Mouse (Mus musculus): Measurements from ENCODE around the gene Mrpl12.
A peak's percentile ranks its signal among the peaks of the same experiment; 100 is the strongest.

Mrpl12 gene

DNA sequence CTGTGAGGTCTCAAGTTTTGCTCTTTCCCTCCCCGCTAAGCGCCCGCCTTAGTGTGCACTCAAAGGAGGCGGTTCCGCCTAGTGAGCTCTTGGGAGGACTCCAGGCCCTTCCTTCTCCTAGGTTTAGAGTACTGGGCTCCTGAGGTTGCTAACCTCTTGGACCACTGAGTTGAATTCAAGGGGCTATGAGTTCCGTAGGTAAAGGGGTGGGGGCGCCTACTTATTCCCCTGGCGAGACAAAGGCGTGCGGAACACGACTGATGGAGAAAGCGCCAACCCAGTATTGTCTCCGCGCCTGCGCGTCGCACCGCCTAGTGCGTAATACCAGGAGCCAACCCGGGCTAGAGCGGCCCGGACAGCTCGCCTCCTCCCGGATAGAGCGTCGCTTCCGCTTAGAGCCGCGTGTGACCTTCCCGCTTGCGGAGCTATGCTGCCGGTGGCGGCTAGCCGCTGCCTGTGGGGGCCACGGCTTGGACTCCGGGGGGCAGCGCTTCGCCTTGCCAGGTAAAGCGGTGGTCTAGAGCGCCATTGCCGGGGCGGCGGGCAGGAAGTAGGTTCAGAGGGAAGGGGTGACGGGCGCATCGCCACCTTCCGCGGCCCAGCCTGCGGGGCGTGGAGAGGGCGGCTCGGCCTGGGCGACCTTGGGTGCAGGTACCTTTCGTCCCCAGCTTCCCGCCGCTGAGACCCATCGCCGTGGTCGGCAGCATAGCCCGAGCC is at the start of gene Mrpl12:
Gene Mrpl12 (plus strand): TSS at position 349 of the 717 bp plus-strand sequence.
- DNase-seq (ENCODE audit: low spot score) = peak; percentile 88

DNA sequence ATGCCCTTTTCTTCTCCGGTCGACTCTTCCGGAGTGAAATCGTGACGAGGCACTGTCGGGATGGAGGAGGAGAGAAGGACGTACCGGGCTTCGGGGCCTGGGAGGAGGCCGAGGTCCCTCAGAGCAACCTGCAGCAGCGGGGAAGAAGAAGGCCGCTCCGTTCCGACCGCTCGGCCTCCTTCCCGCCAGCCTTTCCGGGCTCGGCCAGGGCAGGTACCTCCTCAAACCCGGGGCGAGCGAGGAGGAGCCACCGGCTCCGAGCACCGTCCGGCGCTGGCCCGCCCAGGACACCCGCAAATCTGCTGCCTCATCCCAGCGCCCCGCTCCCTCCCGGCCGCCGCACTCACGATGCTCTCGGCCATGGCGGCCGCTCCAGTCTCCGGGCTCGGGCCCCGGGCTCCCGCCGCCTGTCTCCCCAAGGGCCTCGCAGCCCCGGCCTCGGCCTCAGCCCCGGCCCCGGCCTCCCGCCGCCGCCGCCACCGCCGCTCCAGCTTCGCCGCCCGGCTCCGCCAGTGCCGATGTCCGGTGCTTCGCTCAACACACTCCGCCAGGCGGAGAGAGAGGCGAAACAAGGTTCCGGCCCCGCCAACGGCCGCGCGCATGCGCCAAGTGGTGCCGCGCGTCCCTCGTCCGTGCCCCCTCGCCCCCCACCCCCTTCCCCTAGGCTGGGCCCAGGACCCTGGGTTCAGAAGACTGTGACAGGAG is 47.1 kb upstream of the Mrpl12 start, which contains the start of gene Nploc4:
Gene Nploc4 (minus strand): TSS at position 557 of the 705 bp plus-strand sequence.
- DNase-seq (ENCODE audit: low spot score) = peak; percentile 91

DNA sequence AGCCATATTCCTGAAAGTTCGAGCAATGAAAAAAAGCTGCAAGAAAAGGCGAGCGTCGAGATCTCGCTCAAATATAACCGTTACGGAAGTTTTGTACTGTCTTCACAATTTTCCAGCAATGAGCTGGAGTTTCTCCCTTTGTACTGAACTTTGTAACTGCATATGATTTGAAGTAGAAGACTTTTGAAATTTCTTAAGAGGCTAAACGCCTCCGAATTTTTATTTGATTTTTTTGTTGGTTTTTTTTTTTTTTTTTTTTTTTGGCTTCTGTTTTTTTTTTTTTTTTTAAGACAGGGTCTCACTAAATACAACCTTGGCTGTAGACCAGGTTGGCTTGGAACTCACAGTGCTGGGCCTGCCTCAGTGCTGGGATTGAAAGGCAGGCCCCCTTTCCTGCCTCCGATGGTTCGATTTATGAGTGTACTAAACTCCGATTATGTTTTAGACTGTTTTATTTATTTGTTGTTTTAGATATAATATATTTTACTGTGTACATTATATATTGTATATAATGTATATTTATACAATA is 46.5 kb upstream of the Mrpl12 start:
- no peak for DNase-seq (ENCODE audit: low spot score)

DNA sequence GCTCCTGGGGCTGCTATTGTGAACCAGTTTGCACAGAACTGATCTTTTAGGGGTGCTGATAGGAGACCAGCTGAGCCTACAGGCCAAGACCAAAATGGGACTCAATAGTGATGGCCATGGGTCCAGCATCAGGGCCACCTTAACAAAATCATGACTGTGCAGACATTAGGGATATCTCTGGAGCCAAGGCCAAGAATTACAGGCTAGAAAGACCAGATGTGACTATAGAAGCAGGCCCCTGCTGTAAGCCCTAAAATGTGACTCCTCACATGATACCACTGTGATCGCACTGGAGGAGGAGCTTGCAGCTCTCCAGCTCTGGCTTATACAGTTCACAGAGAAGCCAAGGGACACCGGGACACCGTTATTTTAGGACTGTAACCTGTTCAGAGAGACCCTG is 42.1 kb upstream of the Mrpl12 start, which contains the start of gene Tspan10:
Gene Tspan10 (plus strand): TSS at position 301 of the 400 bp plus-strand sequence.
- no peak for DNase-seq (ENCODE audit: low spot score)

- DNase-seq (ENCODE audit: low spot score) = no peak
Observed at GRCm38 (mm10) chr11:120442765-120443280, 41.6 kb upstream of the Mrpl12 start.

DNA sequence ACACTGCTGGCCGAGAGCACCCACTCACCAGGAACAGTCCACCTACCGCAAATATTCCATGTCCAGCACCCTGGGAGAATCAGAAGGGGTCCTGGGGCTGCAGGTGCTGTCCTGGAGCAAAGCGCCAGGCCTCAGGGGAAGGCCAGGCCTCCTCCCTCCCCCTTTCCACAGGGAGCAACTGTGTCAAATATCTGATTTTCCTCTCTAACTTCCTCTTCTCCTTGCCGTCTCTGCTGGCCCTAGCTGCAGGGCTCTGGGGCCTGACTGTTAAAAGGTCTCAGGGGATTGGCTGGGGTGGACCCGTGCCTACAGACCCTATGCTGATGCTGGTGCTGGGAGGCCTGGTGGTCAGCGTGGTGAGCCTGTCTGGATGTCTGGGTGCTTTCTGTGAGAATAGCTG is 40.3 kb upstream of the Mrpl12 start:
- no peak for DNase-seq (ENCODE audit: low spot score)

DNA sequence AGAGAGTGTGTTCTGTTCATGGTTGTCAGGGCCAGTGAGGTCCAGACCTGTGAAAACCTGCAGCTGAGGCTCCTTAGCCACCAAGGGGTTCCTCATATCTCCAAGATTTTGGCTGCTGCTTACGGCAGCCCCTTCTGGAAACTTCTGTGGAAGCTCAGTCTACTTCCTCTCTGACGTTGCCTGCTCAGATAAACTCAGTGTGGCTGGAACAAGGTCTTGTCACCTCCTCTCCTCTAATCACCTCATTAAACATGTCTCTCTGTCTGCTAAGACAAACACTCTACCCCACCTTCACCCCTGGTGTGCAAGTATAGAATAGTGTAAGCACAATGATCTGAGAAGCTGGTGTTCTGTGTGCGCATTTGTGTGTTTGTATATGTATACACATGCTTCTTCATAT is 38.9 kb upstream of the Mrpl12 start:
- no peak for DNase-seq (ENCODE audit: low spot score)

DNA sequence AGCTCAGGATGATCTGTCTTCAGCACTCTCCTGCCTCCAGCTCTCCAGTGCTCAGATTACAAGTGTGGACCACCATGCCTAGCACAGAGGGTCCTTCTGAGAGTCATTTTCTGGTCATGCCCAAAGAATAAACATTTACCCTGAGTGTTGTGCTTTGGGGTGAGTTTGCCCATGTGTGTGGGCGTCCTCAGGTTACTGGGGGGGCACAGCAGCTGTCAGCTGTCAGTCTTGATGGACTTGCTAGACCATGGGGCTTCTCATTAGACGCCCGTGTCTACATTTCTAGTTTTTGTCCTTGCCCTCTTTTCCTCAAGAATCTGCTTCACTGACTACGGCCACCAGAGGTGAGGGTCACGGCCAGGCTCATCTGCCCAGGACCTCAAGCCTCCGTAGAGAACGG is 37.2 kb upstream of the Mrpl12 start:
- no peak for DNase-seq (ENCODE audit: low spot score)

DNA sequence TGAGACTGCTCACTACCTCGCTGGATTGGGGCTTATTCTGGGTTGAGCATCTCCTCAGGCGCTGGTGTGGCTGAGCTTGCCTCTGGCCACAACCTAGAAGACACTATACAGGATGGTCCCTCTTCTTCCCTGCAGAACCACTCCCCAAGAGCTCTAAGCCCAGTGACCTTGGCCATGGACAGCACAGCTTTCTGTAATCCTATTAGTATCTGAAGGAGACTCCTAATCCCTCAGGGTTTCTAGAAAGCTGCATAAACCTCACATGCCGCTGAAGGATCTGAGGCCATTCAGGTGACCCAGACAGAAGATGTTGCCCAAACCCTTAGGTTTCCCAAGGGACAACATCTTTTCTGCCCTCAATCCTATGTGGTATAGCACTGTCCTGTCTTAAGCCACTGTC is 32.2 kb upstream of the Mrpl12 start:
- no peak for DNase-seq (ENCODE audit: low spot score)

- no peak for DNase-seq (ENCODE audit: low spot score)
Observed at GRCm38 (mm10) chr11:120453306-120453705, 31.1 kb upstream of the Mrpl12 start, which contains the start of gene Pde6g. Gene Pde6g (minus strand): TSS chr11:120453500.

DNA sequence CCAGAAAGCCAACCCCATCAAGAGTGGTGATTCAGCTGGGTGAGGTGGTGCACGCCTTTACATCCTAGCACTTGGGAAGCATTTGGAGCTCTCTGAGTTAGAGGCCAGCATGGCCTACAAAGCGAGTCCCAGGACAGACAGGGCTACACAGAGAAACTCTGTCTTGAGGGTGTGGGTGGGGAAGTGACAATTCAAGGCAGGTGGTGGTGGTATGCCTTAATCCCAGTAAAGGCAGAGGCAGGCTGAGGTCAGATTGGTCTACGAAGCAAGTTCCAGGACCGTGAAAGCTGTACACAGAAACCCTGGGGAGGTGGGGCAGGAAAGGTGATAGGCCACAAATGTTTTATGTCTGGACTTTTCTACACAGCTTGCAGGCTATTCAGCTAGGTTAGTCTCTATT is 29.4 kb upstream of the Mrpl12 start:
- DNase-seq (ENCODE audit: low spot score) = no peak

GRCm38 (mm10) chr11:120455413-120455812 is 29.0 kb upstream of the Mrpl12 start:
- no peak for DNase-seq (ENCODE audit: low spot score)

DNA sequence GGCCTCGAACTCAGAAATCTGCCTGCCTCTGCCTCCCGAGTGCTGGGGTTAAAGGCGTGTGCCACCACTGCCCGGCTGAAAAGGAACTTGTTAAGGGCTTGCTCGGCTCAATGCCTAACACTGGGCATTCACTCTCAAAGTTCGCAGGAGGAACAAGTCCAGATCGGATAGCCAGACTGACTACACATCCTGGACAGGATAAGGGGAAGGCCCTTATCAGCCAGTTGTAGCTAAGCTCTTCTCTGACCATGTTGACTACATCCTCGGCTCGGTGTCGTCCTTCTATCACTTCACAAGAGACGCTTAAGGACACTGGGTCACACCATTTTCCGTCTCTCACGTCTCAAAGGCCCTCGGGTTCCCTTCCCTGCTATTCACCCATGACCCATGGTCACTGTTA is 27.0 kb upstream of the Mrpl12 start:
- DNase-seq (ENCODE audit: low spot score) = no peak

- peak; percentile 76 for DNase-seq (ENCODE audit: low spot score)
Observed at GRCm38 (mm10) chr11:120457772-120458751, 26.4 kb upstream of the Mrpl12 start, which contains the start of the genes Oxld1 and Ccdc137. Gene Oxld1 (minus strand): TSS chr11:120458068. Gene Ccdc137 (plus strand): TSS chr11:120458115.

DNA sequence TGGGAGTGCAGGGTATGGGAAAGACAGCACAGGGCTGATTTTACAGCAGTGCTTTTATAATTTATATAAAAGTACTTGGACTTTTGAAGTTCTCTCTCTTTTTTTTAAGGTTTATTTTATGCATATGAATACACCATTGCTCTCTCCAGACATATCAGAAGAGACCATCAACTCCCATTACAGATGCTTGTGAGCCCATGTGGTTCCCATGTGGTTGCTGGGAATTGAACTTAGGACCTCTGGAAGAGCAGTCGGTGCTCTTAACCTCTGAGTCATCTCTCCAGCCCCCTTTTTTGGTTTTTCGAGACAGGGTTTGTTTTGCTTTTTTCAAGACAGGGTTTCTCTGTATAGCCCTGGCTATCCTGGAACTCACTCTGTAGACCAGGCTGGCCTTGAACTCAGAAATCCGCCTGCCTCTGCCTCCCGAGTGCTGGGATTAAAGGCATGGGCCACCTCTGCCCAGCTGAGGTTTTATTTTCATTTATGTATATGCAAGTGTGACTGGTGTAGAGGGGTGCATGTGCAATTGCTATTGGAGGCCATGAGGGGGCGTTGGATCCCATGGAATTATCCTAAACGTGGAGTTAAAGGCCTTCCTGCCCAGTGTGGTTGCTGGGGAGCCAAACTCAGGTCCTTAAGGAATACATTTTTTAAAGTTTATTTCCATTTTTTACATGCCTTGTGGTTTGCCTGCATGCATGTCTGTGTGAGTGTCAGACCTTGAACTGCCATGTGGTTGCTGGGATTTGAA is 25.4 kb upstream of the Mrpl12 start:
- DNase-seq (ENCODE audit: low spot score) = no peak

DNA sequence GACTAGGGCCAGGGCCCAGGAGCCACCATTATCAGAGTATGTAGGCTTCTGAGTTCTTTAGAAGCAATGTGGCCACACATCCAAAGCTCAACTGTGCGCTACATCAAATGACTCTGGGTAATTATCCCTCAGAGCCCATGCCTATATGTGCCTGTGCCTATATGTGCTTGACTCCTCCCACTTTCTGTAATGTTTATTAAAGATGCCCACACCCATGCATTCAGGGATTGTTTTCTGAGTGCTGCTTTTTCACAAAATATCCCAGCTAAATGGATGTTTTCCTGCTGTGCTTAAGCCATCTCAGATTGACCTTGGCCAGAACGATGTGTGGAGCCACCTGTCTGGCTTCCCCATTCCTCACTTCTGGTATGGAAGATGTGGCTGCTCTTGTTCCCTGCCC is 20.9 kb upstream of the Mrpl12 start:
- DNase-seq (ENCODE audit: low spot score) = no peak

DNA sequence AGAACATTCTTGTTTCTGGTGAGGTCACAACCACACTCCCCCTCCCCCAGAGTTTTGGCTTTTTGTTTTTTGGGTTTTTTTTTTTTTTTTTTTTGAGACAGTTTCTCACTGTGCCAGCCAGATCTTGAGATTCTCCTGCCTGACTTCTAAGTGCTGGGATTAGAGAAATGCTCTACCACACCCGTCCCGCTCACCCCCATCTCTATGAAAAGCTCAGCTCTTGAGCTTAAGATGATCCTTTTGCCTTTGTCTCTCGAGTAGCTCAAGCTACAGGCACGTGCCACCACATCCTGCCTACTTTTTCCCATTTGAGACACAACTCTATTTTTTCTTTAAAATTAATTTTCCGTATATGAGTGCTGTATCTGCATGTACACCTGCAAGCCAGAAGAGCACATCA is 20.0 kb upstream of the Mrpl12 start:
- no peak for DNase-seq (ENCODE audit: low spot score)

- DNase-seq (ENCODE audit: low spot score) = no peak
Observed at GRCm38 (mm10) chr11:120465521-120465920, 18.9 kb upstream of the Mrpl12 start.

DNA sequence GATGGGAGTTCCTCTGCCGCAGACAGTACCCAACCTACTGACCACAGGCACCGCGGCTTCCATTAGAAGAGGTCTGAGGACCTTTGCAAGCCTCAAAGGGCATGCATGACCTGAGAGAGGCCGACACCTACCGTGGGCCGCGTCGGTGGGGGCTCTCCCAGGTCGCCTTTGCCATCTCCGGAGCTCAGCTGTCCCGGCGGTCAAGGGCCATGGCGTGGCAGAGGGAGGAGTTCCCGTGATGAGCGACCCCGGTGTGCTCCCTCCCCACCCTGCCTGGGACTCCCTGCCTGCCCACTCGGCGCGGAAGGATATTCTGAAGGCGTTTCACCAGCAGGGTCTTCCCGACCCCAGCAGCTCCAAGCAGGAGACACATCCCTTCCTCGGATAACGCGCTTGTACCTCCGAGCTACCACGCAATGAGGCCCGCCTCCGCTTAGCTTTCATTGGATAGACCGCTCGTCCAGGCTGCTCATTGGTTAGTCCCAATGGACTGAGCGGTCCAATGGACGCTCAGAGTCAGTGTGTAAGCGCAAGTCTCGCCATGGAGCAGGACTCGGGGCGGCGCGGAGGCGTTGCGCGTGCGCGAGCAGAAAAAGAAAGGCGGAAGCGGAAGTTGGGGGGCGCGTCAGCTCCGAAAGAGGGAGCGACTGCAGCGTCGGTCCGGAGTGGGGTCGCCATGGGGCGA is 17.2 kb upstream of the Mrpl12 start, which contains the start of gene Arl16:
Gene Arl16 (minus strand): TSS at position 557 of the 685 bp plus-strand sequence.
- peak; percentile 93 for DNase-seq (ENCODE audit: low spot score)

DNA sequence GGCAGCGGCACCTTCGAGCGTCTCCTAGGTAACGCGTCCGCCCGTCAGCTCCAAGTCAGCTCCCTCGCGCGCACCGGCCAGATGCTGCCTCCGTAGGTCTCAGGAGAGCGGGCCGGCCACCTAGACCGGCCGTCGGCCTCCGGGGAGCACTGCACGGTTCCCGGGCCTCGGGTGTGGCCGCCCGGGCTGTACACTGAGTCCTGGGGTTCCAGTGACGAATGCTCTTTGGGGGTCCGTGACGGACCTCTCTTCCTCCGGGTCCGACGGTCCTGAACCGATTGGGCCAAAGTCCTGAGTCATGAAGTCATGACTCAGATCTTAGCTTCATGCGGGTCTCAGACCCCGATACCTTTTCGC is 16.7 kb upstream of the Mrpl12 start:
- DNase-seq (ENCODE audit: low spot score) = no peak

All from ovary, postnatal 36 days (tissue).